Mouse (Mus musculus) MEL (cell line): Measurements from ENCODE around the gene Thrap3. TPM values are rescaled to one million over a fixed set of nuclear protein-coding genes. Genes with fewer than 3 reads are reported as not detected.

Experiments used
- DNase-seq: peaks from one replicate; pipeline ENCODE4 v3.0.0; 2011; ENCODE audit warnings: low read depth, low spot score
- H3K27ac ChIP-seq: 2 replicates; pipeline ENCODE4 v1.5.1; 2012; ENCODE audit warnings: low read depth, mild to moderate bottlenecking, control low read depth, low read length, moderate library complexity; ENCODE audit not compliant: control insufficient read depth
- H3K27me3 ChIP-seq, 2 experiments: fragments of 150-350 bp in 1 of 2; sonication (generic) in 1 of 2; 2 replicates each; pipeline ENCODE4 v1.6.1; 2012; ENCODE audit warnings: low read length in 2 of 2, mild to moderate bottlenecking in 2 of 2, improper control_type of control experiment in 1 of 2, moderate library complexity in 1 of 2; ENCODE audit not compliant: insufficient read depth in 2 of 2, control insufficient read depth in 1 of 2
- H3K36me3 ChIP-seq, 2 experiments: 2 replicates each; pipeline ENCODE4 v1.6.1; 2012 to 2014; ENCODE audit warnings: low read length in 2 of 2, improper control_type of control experiment in 1 of 2, inconsistent platforms in 1 of 2, mild to moderate bottlenecking in 1 of 2; ENCODE audit not compliant: insufficient read depth in 2 of 2, control insufficient read depth in 1 of 2
- H3K4me1 ChIP-seq, 2 experiments: fragments of 150-350 bp in 1 of 2; sonication (generic) in 1 of 2; 2 replicates each; pipeline ENCODE4 v1.6.1; 2012; ENCODE audit warnings: low read length in 2 of 2, improper control_type of control experiment in 1 of 2, mild to moderate bottlenecking in 1 of 2; ENCODE audit not compliant: insufficient read depth in 2 of 2, control insufficient read depth in 1 of 2
- H3K4me3 ChIP-seq, 2 experiments: fragments of 150-350 bp in 1 of 2; sonication (generic) in 1 of 2; 2 replicates each; pipeline ENCODE4 v1.5.1; 2012; ENCODE audit warnings: low read depth in 2 of 2, low read length in 2 of 2, mild to moderate bottlenecking in 2 of 2, moderate library complexity in 2 of 2, control low read depth in 1 of 2, improper control_type of control experiment in 1 of 2; ENCODE audit not compliant: control insufficient read depth in 1 of 2, insufficient read depth in 1 of 2
- H3K79me2 ChIP-seq: 2 replicates; pipeline ENCODE4 v1.6.1; 2012; ENCODE audit warnings: mild to moderate bottlenecking, low read length, moderate library complexity; ENCODE audit not compliant: control insufficient read depth, poor library complexity, insufficient read depth
- H3K9ac ChIP-seq: 2 replicates; pipeline ENCODE4 v1.6.1; 2012; ENCODE audit warnings: low read depth, mild to moderate bottlenecking, control low read depth, low read length, moderate library complexity; ENCODE audit not compliant: control insufficient read depth, poor library complexity, severe bottlenecking
- H3K9me3 ChIP-seq: fragments of 150-350 bp; sonication (generic); replicated peaks from 2 replicates; pipeline ENCODE4 v1.6.1; 2012; ENCODE audit warnings: mild to moderate bottlenecking, low read length, improper control_type of control experiment, moderate library complexity; ENCODE audit not compliant: insufficient read depth
- CHD2 ChIP-seq: IDR thresholded peaks from 2 replicates; pipeline ENCODE4 v1.6.1; 2011; ENCODE audit warnings: low read length, improper control_type of control experiment
- CTCF ChIP-seq, 3 experiments: IDR thresholded peaks in 2 of 3; conservative IDR thresholded peaks in 1 of 3; 2 replicates each; pipeline ENCODE4 v1.5.1; 2011 to 2012; ENCODE audit warnings: low read length in 3 of 3, low read depth in 2 of 3, mild to moderate bottlenecking in 2 of 3, improper control_type of control experiment in 1 of 3, inconsistent platforms in 1 of 3, mixed read lengths in 1 of 3, moderate library complexity in 1 of 3; ENCODE audit not compliant: control insufficient read depth in 1 of 3, insufficient read depth in 1 of 3, poor library complexity in 1 of 3, severe bottlenecking in 1 of 3
- E2F4 ChIP-seq: IDR thresholded peaks from 2 replicates; pipeline ENCODE4 v1.6.1; 2011; ENCODE audit warnings: low read depth, low read length, improper control_type of control experiment, borderline replicate concordance
- EP300 ChIP-seq, 2 experiments: IDR thresholded peaks; 2 replicates each; pipeline ENCODE4 v1.6.1; 2011; ENCODE audit warnings: improper control_type of control experiment in 2 of 2, low read length in 2 of 2, low read depth in 1 of 2, mild to moderate bottlenecking in 1 of 2
- GABPA ChIP-seq: IDR thresholded peaks from 2 replicates; pipeline ENCODE4 v1.6.1; 2012; ENCODE audit warnings: low read depth, mild to moderate bottlenecking, inconsistent platforms, low read length, improper control_type of control experiment, moderate library complexity
- HCFC1 ChIP-seq: IDR thresholded peaks from 2 replicates; pipeline ENCODE4 v1.6.1; 2012; ENCODE audit warnings: low read depth, mild to moderate bottlenecking, inconsistent platforms, low read length, improper control_type of control experiment, moderate library complexity
- JUND ChIP-seq: IDR thresholded peaks from 2 replicates; pipeline ENCODE4 v1.6.1; 2011; ENCODE audit warnings: low read depth, mild to moderate bottlenecking, improper control_type of control experiment, low read length
- KAT2A ChIP-seq: conservative IDR thresholded peaks from 2 replicates; pipeline ENCODE4 v1.6.1; 2012; ENCODE audit warnings: low read depth, low read length, improper control_type of control experiment, inconsistent platforms
- MAX ChIP-seq: IDR thresholded peaks from 2 replicates; pipeline ENCODE4 v1.6.1; 2011; ENCODE audit warnings: low read length, improper control_type of control experiment
- MAZ ChIP-seq: IDR thresholded peaks from 2 replicates; pipeline ENCODE4 v1.6.1; 2012; ENCODE audit warnings: low read depth, mild to moderate bottlenecking, inconsistent platforms, low read length, improper control_type of control experiment
- MXI1 ChIP-seq: IDR thresholded peaks from 2 replicates; pipeline ENCODE4 v1.6.1; 2011; ENCODE audit warnings: mild to moderate bottlenecking, low read depth, low read length, improper control_type of control experiment
- MYB ChIP-seq: IDR thresholded peaks from 2 replicates; pipeline ENCODE4 v1.6.1; 2011; ENCODE audit warnings: mild to moderate bottlenecking, low read depth, low read length, improper control_type of control experiment
- MYC ChIP-seq: IDR thresholded peaks from 2 replicates; pipeline ENCODE4 v1.6.1; 2011; ENCODE audit warnings: low read depth, mild to moderate bottlenecking, low read length, improper control_type of control experiment, moderate library complexity
- NRF1 ChIP-seq: IDR thresholded peaks from 2 replicates; pipeline ENCODE4 v1.6.1; 2014; ENCODE audit warnings: low read depth, mild to moderate bottlenecking, inconsistent platforms, low read length, improper control_type of control experiment, moderate library complexity; ENCODE audit not compliant: poor library complexity, insufficient read depth, severe bottlenecking
- POLR2A ChIP-seq, 2 experiments: IDR thresholded peaks; 2 replicates each; pipeline ENCODE4 v1.6.1; 2011 to 2012; ENCODE audit warnings: low read length in 2 of 2, mild to moderate bottlenecking in 2 of 2, control low read depth in 1 of 2, improper control_type of control experiment in 1 of 2, low read depth in 1 of 2, moderate library complexity in 1 of 2; ENCODE audit not compliant: control insufficient read depth in 1 of 2, insufficient read depth in 1 of 2, poor library complexity in 1 of 2
- RAD21 ChIP-seq: IDR thresholded peaks from 2 replicates; pipeline ENCODE4 v1.6.1; 2011; ENCODE audit warnings: mild to moderate bottlenecking, low read depth, low read length, improper control_type of control experiment
- RCOR1 ChIP-seq: IDR thresholded peaks from 2 replicates; pipeline ENCODE4 v1.6.1; 2012; ENCODE audit warnings: low read depth, mild to moderate bottlenecking, inconsistent platforms, low read length, improper control_type of control experiment
- TBP ChIP-seq: IDR thresholded peaks from 2 replicates; pipeline ENCODE4 v1.8.0; 2011; ENCODE audit warnings: low read depth, low read length, improper control_type of control experiment
- USF1 ChIP-seq: IDR thresholded peaks from 2 replicates; pipeline ENCODE4 v1.6.1; 2014; ENCODE audit warnings: low read depth, mild to moderate bottlenecking, inconsistent platforms, low read length, improper control_type of control experiment, moderate library complexity
- polyA plus RNA-seq, 2 experiments: library from polyadenylated mRNA; stranded (reverse) in 1 of 2; unstranded in 1 of 2; fragments of >175 nt in 1 of 2; fragments of >200 nt in 1 of 2; gene quantifications; 2 replicates each; pipeline versions ENCODE4 v1.2.1 to v1.2.4; 2012; ENCODE audit warnings: low replicate concordance in 2 of 2, low read depth in 1 of 2; ENCODE audit not compliant: insufficient read length in 2 of 2, insufficient read depth in 1 of 2, missing spikeins in 1 of 2
- total RNA-seq: library from RNA; depleted of rRNA; stranded (reverse); fragments of 300-350 nt; gene quantifications from 2 replicates; pipeline ENCODE4 v1.2.3, GENCODE M21; 2012

Gene Thrap3
- total and polyA plus RNA-seq, 3 experiments, result 158 to 471 (median 310) TPM

- TF ChIP-seq CHD2 (no peak), TBP (peak; percentile 63; the same call in 1 of the 2 replicates), RAD21 (no peak), KAT2A (no peak), MAZ (no peak), NRF1 (no peak), HCFC1 (peak; percentile 56; the same call in 1 of the 2 replicates), EP300 (IDR thresholded peaks at IDR 0.05; ENCODE audit: low read depth in 1 of 2, low read length in 2 of 2) (no peak), MAX (peak; percentile 48; the same call in 1 of the 2 replicates), JUND (no peak), MYC (0 out of 2 replicates have a peak, but pooled peaks have one; percentile 15), CTCF (IDR thresholded peaks at IDR 0.05 in 2 of 3, conservative IDR thresholded peaks at IDR 0.05 in 1 of 3; ENCODE audit: control insufficient read depth in 1 of 3, insufficient read depth in 1 of 3, low read depth in 2 of 3, low read length in 3 of 3, poor library complexity in 1 of 3, severe bottlenecking in 1 of 3) (no peak), RCOR1 (no peak), GABPA (no peak)
These were observed 40.0 kb downstream of the Thrap3 start (continued) for GRCm38 (mm10) chr4:126162544-126163066.

GRCm38 (mm10) chr4:126161986-126162385 is 40.6 kb downstream of the Thrap3 start:
- Histone ChIP-seq H3K4me3 (no peak overlapping the region), H3K79me2 (peaks cover 2% of the 10 kb centered on the region; the same call in 1 of the 2 replicates), H3K9ac (no peak overlapping the region), H3K9me3 (no peaks in the 10 kb centered on the region), H3K27ac (no peak overlapping the region), H3K4me1 (peaks cover 0 to 9% of the 10 kb centered on the region in 2 experiments; a peak in 1 of 4 replicates)
- TF ChIP-seq MYB (no peak), USF1 (no peak), POLR2A (IDR thresholded peaks at IDR 0.05; ENCODE audit: control insufficient read depth in 1 of 2, insufficient read depth in 1 of 2, low read depth in 1 of 2, low read length in 2 of 2, poor library complexity in 1 of 2) (no peak), EP300 (IDR thresholded peaks at IDR 0.05; ENCODE audit: low read depth in 1 of 2, low read length in 2 of 2) (no peak), MXI1 (no peak), E2F4 (no peak)
- TF ChIP-seq, all 39 proteins: peak for 0
- H3K36me3 ChIP-seq, result peaks cover 4 to 6% of the 10 kb centered on the region in 2 experiments
- DNase-seq, result no peak
- no peaks in the 10 kb centered on the region for H3K27me3 ChIP-seq
